Mouse (Mus musculus): ENCODE measurements around the gene Mrps18a. TPM values are rescaled to one million over a fixed set of nuclear protein-coding genes. Genes with fewer than 3 reads are reported as not detected.

Mrps18a gene
- polyA plus RNA-seq, 1 experiment, result 71.7 TPM

DNA sequence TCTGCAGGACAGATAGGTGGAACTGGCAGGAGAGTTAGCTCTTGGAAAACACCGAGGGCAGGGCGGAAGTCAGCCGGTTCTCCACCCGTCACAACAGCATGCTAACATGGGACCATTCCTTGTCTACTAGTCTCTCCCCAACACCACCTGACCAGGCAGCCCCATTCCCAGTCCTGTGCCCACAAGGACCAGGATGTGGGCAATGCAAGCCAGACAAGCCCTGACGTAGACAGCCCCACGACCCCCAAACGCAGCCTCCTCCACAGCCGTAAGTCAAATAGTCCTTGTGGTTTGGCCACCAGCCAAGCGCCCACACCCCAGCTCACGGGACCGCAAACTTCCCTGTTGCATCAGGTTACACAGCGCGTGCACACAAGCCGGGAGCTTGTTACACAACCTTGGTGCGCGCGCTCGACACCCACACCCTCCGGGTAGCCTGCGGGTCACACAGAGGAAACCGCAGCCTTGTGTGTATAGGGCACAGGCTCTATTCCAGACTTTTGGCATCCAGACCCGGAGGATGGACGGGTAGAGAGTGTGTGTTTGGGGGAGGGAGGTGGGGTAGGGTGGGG, 37.0 kb upstream of the Mrps18a start:
- no peaks in the 10 kb centered on the region for H3K9me3 ChIP-seq (replicated peaks; ENCODE audit: control insufficient read depth, insufficient read depth, low read length, poor library complexity, severe bottlenecking)
- peak overlapping the region; percentile 16; the same call in 1 of the 2 replicates for H3K27ac ChIP-seq (ENCODE audit: insufficient read depth, low read length)
- H3K36me3 ChIP-seq (ENCODE audit: control insufficient read depth, insufficient read depth, low read length, poor library complexity, severe bottlenecking), result no peaks in the 10 kb centered on the region
- peaks cover 5% of the 10 kb centered on the region for H3K4me1 ChIP-seq (ENCODE audit: control insufficient read depth, insufficient read depth, low read length)
- TF ChIP-seq POLR2A (IDR thresholded peaks at IDR 0.05; ENCODE audit: insufficient read depth, low read length) (no peak), EP300 (IDR thresholded peaks at IDR 0.05; ENCODE audit: insufficient read depth, low read depth, low read length) (peak; percentile 80), CTCF (IDR thresholded peaks at IDR 0.05; ENCODE audit: low read depth, low read length) (no peak)
- peak overlapping the region; percentile 10 for H3K9ac ChIP-seq (ENCODE audit: low read depth, poor library complexity, severe bottlenecking)
- H3K27me3 ChIP-seq (ENCODE audit: control insufficient read depth, insufficient read depth, low read length, poor library complexity, severe bottlenecking), result no peaks in the 10 kb centered on the region
- H3K4me3 ChIP-seq (ENCODE audit: low read depth, low read length), result peak overlapping the region; percentile 43

DNA sequence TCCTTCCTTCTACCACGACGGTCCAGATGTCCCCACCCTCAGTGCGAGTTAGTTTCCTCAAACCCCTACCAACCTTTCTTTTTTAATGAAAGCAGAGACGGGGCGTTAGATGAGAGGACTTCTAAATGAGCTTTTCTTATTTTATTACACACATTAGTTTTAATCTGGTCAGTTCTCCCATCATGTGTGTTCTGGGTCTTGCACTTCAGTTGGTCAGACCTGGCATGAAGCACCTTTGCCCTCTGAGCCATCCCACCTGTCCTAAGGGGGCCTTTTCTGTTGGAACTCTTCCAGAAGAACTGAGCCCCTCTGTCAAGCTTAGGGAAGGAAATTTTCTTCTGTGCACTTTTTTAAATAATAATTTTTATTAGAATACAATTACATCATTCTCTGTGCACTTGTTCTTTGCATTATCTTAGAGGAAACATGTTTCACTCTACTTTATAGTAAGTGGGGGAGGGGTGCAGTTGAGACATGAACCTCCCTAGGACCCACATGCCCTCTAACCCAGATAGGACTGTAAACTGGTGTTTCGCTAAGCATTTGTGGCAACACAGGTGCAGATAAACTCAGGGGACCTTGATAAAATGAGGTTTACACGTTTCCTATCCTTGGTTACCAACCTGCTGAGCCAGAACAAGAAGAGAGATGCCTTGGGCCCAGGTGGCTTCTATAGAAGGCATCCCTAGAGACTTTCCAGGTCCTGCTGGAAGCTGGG, 36.2 kb upstream of the Mrps18a start:
- Histone ChIP-seq H3K4me1 (ENCODE audit: control insufficient read depth, insufficient read depth, low read length) (peaks cover 5% of the 10 kb centered on the region), H3K9ac (ENCODE audit: low read depth, poor library complexity, severe bottlenecking) (peak overlapping the region; percentile 10), H3K36me3 (ENCODE audit: control insufficient read depth, insufficient read depth, low read length, poor library complexity, severe bottlenecking) (no peaks in the 10 kb centered on the region), H3K27me3 (ENCODE audit: control insufficient read depth, insufficient read depth, low read length, poor library complexity, severe bottlenecking) (no peaks in the 10 kb centered on the region), H3K9me3 (replicated peaks; ENCODE audit: control insufficient read depth, insufficient read depth, low read length, poor library complexity, severe bottlenecking) (0 out of 2 replicates have a peak, but pooled peaks cover 2% of the 10 kb centered on the region), H3K27ac (ENCODE audit: insufficient read depth, low read length) (no peak overlapping the region), H3K4me3 (ENCODE audit: low read depth, low read length) (peak overlapping the region; percentile 43; the same call in 1 of the 2 replicates)
- TF ChIP-seq EP300 (IDR thresholded peaks at IDR 0.05; ENCODE audit: insufficient read depth, low read depth, low read length), result no peak
- no peak for TF ChIP-seq CTCF (IDR thresholded peaks at IDR 0.05; ENCODE audit: low read depth, low read length)
- TF ChIP-seq POLR2A (IDR thresholded peaks at IDR 0.05; ENCODE audit: insufficient read depth, low read length), result no peak

DNA sequence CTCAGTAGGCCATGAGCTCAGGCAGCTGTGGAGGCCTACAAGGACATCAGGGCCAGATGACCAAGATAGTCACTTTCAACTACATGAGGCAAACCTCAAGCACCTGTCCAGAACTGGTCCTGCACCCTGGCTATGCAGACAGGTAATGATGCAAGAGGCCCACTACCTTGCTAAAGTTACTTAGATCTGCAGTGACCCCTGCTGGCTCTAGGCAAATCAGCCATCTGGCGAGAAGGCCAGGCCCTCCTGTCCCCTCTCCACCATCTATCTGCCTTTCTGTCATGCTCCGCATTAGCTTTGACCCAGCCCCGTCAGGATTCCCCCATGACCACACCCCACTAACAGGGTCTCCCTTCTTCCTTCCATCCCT, 35.7 kb upstream of the Mrps18a start:
- Histone ChIP-seq H3K27ac (ENCODE audit: insufficient read depth, low read length) (no peak overlapping the region), H3K4me1 (ENCODE audit: control insufficient read depth, insufficient read depth, low read length) (peaks cover 5% of the 10 kb centered on the region), H3K9me3 (replicated peaks; ENCODE audit: control insufficient read depth, insufficient read depth, low read length, poor library complexity, severe bottlenecking) (0 out of 2 replicates have a peak, but pooled peaks cover 2% of the 10 kb centered on the region), H3K27me3 (ENCODE audit: control insufficient read depth, insufficient read depth, low read length, poor library complexity, severe bottlenecking) (no peaks in the 10 kb centered on the region), H3K9ac (ENCODE audit: low read depth, poor library complexity, severe bottlenecking) (peak overlapping the region; percentile 10; the same call in 1 of the 2 replicates), H3K36me3 (ENCODE audit: control insufficient read depth, insufficient read depth, low read length, poor library complexity, severe bottlenecking) (no peaks in the 10 kb centered on the region), H3K4me3 (ENCODE audit: low read depth, low read length) (no peak overlapping the region)
- TF ChIP-seq POLR2A (IDR thresholded peaks at IDR 0.05; ENCODE audit: insufficient read depth, low read length), result no peak
- TF ChIP-seq EP300 (IDR thresholded peaks at IDR 0.05; ENCODE audit: insufficient read depth, low read depth, low read length), result peak; percentile 60; the same call in 1 of the 2 replicates
- TF ChIP-seq CTCF (IDR thresholded peaks at IDR 0.05; ENCODE audit: low read depth, low read length), result peak; percentile 79

DNA sequence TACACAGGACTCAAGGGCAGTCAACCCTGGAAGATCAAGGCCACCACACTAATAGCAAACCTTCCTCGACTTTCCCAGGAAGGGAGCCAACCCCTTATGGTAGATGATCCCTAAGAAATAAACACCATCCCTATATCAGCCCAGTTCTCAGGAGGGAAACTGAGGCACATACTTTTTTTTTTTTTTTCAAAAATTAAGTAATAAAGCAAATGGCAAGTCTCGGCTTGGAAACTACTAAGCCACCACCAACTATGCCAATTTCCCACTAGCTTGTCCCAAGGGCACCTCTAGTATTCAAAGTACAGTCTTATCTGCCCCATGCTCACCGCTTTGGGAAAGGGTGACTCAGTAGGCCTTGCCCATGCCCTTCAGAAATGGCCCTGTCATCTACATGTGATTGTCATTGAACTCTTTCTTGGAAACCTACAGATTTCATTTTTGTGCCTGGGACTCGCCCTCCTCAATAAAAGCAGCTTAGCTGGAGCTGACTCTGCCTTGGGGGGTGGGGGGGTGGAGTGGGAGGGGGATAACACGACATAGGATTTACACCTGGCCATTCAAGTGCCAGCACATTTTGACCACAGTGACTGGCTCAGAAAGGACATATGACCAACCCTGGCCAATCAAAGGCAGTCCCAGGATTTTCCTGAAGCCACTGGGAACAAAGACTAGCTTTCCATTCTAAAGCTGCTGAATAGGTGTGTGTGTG, 35.1 kb upstream of the Mrps18a start:
- Histone ChIP-seq H3K36me3 (ENCODE audit: control insufficient read depth, insufficient read depth, low read length, poor library complexity, severe bottlenecking) (no peaks in the 10 kb centered on the region), H3K4me3 (ENCODE audit: low read depth, low read length) (no peak overlapping the region), H3K27ac (ENCODE audit: insufficient read depth, low read length) (no peak overlapping the region), H3K9ac (ENCODE audit: low read depth, poor library complexity, severe bottlenecking) (no peak overlapping the region), H3K4me1 (ENCODE audit: control insufficient read depth, insufficient read depth, low read length) (peaks cover 8% of the 10 kb centered on the region), H3K27me3 (ENCODE audit: control insufficient read depth, insufficient read depth, low read length, poor library complexity, severe bottlenecking) (no peaks in the 10 kb centered on the region), H3K9me3 (replicated peaks; ENCODE audit: control insufficient read depth, insufficient read depth, low read length, poor library complexity, severe bottlenecking) (0 out of 2 replicates have a peak, but pooled peaks cover 2% of the 10 kb centered on the region)
- TF ChIP-seq EP300 (IDR thresholded peaks at IDR 0.05; ENCODE audit: insufficient read depth, low read depth, low read length), result no peak
- no peak for TF ChIP-seq CTCF (IDR thresholded peaks at IDR 0.05; ENCODE audit: low read depth, low read length)
- TF ChIP-seq POLR2A (IDR thresholded peaks at IDR 0.05; ENCODE audit: insufficient read depth, low read length), result no peak

DNA sequence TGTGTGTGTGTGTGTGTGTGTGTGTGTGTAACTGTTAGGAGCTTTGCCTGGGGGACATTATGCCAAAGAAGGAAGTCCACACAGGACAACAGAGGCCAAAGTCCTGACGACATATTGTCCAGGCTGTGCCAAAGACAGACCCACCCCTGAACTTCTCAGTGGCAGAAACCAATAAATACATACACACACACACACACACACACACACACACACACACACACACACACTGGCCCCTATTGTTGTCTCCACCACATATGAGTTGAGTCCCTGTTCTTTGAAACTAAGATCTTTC, 34.6 kb upstream of the Mrps18a start:
- H3K36me3 ChIP-seq (ENCODE audit: control insufficient read depth, insufficient read depth, low read length, poor library complexity, severe bottlenecking), result no peaks in the 10 kb centered on the region
- H3K4me3 ChIP-seq (ENCODE audit: low read depth, low read length), result no peak overlapping the region
- TF ChIP-seq POLR2A (IDR thresholded peaks at IDR 0.05; ENCODE audit: insufficient read depth, low read length), result no peak
- no peak for TF ChIP-seq CTCF (IDR thresholded peaks at IDR 0.05; ENCODE audit: low read depth, low read length)
- TF ChIP-seq EP300 (IDR thresholded peaks at IDR 0.05; ENCODE audit: insufficient read depth, low read depth, low read length), result no peak
- 0 out of 2 replicates have a peak, but pooled peaks cover 2% of the 10 kb centered on the region for H3K9me3 ChIP-seq (replicated peaks; ENCODE audit: control insufficient read depth, insufficient read depth, low read length, poor library complexity, severe bottlenecking)
- H3K27me3 ChIP-seq (ENCODE audit: control insufficient read depth, insufficient read depth, low read length, poor library complexity, severe bottlenecking), result no peaks in the 10 kb centered on the region
- peaks cover 10% of the 10 kb centered on the region for H3K4me1 ChIP-seq (ENCODE audit: control insufficient read depth, insufficient read depth, low read length)
- H3K27ac ChIP-seq (ENCODE audit: insufficient read depth, low read length), result no peak overlapping the region
- no peak overlapping the region for H3K9ac ChIP-seq (ENCODE audit: low read depth, poor library complexity, severe bottlenecking)
